Mouse (Mus musculus): ENCODE measurements around the gene Prkaca.
"Not testable (repeated sequence)": the region's sequence is repeated elsewhere in the genome, so short reads cannot be mapped to it uniquely, and the experiment has no call there.

Gene Prkaca

DNA sequence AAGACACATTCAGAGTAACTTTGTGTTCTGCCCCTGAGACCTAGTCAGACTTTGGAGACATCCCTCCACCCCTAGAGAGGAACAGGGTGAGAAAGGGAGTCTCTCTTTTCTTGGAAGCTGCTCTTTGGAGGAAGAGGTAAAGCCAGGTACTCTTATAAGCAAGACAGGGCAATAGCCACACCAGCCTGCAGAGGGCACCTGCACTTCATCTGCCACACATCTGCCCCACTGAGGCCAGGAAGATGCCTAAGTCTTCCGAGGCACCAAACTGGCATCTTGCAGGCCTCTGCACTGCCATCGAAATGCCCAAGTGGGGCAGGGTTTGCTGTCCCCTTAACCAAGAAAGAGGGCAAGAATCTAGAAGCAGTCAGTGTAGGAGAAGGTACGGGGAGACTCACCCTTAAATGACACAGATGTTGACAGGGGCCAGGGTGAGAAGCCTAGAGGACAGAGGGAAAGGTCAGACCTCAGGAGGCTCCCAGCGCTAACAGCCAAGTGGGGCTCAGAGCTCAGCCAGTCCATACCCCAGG is 3.4 kb downstream of the Prkaca start:
- no peak for DNase-seq

DNA sequence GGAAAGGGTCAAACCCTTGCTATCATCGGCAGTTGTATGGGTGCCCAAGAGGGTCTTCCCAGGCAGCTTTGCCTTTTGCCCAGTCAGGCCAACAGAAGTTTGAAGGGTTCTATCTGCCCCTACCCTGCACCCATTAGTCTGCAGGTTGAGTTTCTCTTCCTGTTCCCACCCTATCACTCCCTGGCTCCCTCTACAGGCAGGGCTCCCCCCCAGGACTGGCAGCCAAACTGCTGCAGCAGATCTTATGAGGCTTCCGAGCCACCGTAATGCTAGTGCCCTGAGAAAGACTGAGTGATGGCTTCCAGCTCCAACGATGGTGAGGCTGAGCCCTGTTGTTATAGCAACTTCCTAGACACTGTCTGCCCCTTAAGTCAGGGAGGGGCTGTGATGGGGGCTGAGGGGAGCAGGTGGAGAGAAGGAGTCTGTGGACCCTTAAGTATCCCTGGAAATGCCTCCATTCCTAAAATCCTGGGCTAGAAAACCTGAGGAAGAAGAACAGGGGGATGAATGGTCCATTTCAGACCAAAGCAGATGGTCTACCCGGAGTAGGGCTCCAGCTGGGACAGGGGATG is 4.1 kb downstream of the Prkaca start:
- no peak for DNase-seq

DNA sequence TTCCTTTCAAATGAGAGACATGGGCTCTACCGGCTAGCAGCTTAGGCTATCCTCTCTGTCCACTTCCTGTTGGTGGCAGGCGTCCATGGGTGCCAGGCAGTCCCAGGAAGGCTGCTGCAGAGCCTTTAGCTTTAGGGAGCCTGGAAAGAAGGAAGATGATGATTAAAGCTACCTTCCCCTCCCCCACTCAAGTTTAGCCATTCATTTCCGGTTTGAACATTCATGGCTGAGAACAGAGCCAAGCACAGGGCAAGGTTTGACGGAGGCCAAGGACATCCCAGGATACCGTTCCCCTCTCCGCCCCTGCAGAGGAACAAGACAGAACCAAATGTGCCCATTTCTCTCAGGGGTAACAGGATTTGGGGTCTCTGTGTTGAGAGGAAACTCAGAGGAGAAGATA is 4.9 kb downstream of the Prkaca start:
- DNase-seq: no peak

DNA sequence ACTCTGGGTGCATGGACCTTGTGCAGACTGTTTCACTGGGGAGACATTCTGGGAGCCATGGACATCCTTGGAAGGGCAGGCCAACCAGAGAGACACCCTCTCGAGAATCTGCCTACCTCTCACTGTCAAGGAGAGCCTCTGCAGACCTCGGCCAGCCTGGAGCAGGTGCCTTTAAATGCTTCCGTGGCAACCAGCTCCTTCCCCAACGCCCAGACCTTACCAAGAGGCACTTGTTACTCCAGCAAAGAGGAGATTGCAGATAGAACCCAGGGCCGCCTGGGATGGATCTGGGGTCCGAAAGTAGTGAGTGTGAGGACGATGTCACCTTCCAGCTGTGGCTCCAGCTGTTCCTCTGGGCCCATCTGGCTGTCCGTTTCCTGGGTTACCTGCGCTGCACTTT is 5.4 kb downstream of the Prkaca start:
- DNase-seq: no peak

DNA sequence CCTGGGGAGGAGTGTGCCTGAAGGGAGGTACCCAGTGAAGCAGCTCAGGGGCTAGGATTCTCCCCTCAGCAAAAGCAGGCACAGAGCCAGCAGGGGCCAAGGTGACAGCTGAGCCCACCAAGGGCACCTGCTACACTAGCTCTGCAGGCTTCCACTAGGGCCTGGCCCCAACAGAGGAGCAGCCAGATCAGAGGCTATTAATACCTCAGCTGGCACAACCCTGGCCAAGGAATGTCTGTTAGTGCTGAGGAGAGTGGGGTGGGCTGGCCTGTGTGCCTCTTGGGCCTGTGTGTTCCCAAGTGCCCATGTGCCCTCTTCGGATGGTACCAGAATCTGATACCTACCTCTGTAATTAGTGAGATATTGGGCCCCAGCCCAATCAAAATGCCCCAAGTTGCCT is 7.5 kb downstream of the Prkaca start:
- DNase-seq: peak in 1 of 2 experiments; percentile 55

DNA sequence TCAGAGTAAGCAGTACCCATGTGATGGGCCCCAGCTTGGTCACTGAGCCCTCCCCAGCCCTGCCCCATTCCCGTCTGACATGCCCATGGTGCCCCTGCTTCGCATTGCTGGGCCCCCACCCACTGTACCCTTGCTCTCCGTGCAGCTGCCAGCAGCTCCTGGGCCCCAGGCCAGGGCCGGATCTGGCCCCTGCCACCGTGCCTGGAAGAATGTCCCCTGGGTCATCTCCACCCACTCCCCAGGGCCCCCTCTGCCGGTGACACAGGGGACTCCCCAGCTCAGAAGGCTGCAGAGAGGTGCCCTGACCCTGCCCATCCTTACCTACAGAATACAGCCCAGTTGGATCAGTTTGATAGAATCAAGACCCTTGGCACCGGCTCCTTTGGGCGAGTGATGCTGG is 8.1 kb downstream of the Prkaca start:
- DNase-seq: peak in 1 of 2 experiments; percentile 49

DNA sequence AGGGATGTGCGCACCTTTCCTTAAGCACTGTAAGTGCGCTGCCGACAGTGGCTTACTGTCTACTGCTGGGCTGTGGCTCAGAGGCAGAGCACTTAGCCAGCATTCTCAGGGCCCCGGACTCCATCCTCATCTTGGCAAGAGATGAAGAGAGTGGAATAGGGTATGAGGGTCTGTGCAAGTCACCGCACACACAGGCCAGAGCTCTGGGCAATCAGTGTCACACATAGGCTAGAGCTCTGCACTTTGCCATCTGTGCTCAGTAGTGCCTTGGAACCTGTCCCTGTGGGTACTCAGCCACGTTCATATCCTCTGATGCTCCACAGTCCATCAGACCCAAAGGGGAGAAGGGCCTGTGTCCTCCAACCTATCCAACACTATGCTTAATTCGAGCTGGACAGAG is 8.7 kb downstream of the Prkaca start:
- peak in 1 of 2 experiments; percentile 59 for DNase-seq

DNA sequence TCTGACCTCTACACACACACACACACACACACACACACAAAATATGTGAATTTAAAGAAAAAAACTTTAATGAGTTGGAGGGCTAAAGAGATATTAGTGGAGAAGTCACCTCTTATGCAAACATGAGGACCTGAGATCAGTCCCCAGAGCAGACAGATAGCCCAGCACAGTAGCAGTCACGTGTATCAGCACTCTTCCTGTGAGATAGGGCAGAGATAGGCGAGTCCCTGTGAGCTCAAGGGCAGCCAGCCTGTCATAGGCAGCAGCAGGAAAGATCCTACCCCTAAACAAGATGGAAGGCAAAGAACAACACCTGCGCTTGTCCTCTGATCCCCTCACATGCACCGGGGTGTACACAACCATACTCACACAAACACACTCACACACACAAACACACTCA is 9.7 kb downstream of the Prkaca start:
- no peak for DNase-seq

DNA sequence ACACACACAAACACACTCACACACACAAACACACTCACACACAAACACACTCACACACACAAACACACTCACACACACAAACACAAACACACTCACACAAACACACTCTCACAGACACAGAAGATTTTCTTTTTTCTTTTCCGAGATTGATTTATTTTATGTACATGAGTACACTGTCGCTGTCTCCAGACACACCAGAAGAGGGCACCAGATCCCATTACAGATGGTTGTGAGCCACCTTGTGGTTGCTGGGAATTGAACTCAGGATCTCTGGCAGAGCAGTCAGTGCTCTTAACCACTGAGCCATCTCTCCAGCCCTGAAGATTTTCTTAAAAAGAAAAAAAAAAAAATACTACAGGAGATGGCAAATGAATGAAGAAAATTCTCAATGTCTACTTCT is 10.4 kb downstream of the Prkaca start:
- not testable (repeated sequence) for DNase-seq

DNA sequence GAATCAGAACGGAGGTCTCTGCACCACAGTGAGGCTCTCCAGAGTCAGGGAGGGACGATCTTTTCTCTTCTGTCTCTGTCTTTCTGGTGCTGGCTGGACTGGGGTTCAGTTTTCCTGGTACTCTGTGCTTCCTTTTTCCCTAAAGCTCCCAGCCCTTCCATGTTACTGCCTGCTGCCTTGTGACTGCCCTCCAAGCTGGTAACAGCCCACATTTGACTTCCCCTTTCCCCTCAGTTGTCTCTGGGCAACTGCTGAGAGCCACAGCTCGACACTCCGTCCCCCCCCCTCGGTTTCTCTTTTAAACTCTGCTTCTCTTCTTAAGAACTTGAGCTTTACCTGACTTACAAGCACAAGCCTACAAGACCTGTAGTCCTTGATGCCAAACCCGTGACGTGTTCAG is 16.4 kb downstream of the Prkaca start:
- DNase-seq: no peak

DNA sequence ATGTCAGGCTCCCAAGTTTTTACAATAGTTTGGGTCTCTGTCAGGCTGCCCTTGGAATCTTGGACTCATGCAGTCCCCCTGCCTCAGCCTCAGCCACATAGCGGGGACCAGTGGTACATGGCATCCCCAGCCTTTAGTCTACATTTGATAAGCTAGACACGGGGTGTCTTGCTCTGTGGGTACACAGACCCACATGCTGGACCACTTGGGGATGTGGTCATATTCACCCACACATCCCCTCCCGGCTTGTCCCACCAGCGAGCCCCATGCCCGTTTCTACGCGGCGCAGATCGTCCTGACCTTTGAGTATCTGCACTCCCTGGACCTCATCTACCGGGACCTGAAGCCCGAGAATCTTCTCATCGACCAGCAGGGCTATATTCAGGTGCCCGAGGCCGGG is 17.4 kb downstream of the Prkaca start:
- no peak for DNase-seq

DNA sequence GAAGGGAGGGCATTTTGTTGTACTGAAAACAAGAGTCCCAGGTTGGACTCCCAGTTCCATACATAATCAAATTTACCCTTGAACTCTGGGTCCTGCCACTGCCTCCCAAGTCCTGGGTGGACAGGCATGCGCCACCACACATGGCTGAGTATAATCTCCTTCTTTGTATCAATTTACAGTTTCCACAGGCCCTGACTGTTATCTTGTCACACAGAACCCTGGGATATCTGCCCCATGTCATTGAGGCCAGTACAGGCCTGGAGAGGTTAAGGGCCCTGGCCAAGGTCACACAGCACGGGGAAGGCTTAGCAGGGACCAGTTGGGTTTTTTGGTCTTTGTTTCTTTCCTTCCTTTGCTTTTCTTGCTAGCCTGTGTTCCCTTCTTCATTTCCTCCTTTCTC is 19.7 kb downstream of the Prkaca start:
- no peak for DNase-seq

DNA sequence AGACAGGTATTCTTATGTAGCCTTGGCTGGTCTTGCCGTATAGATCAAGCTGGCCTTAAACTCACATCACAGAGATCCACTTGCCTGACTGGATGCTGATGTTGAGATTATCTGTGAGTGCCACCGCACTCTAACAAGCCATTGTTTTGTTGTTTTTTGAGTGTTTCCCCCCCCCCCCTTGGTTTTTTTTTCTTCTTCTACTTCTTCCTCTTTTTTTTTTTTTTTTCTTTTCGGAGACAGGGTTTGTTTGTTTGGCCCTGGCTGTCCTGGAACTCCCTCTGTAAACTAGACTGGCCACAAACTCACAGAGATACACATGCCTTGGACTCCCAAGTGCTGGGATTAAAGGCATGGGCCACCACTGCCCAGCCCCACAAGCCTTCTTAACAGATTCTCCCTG is 21.2 kb downstream of the Prkaca start:
- DNase-seq: no peak

DNA sequence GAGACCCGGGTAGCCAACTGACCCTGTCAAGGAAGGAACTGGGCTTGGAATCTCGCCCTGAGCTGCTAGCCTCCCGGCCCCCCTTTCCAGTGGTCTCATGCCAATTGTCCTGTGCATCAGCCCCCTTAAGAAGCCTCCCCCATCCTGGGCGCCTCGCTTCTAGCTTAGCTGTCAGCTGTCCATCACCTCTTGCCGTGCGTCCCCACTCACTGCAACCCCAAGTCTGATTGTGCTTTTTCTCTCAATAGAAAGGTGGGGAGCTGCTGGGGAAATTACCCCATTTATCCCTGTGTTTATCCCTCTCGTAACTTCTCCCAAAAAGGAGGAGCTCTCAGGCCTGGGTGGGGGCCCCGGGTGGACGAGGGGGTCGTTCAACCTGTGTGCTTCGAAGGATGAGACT is 23.2 kb downstream of the Prkaca start:
- peak in 1 of 2 experiments; percentile 51 for DNase-seq

DNA sequence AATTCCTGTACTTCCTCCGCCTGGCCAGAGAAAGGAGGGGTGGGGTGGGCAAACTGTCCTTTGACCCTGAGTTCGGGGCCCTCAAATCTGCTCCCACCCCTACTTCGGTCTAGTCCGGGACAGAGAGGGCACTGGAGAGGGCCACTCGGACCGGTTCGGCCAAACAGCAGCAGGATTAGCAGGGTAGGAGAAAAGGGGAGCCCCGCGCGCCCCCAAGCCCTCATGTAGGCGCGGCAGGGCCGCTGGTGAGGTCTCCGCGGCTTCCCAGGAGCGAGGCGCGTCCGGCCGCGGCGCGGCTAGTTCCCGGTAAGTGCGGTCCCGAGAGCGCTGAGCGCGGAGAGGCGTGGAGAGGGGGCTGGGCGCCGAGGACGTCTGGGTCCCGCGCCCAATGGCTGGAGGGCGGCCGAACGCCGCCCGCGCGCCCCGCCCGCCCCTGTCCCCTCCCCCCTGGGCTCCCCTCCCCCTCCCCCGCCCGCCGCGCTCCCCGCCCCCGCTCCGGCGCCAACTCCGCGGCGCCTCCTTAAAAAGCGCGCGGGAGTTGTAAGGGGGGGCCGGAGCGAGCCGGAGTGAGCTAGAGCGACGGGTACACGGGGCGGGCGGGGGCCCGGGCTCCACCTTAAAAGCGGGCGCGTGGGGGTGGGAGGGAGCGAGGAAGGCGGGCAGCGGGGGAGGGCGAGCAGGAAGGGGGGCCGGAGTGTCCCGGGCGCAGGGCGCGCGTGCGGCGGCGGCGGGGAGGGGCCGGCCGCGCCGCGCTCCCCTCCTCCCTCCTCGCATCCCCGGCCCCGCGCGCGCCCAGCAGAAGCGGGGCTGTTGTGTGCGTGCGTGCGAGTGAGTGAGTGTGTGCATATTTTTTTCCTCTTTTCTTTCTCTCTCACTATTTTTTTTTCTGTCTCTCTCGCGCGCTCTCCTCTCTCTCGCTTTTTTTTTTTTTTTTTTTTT is 24.0 kb downstream of the Prkaca start:
- peak; percentile 85 to 89 for DNase-seq

DNA sequence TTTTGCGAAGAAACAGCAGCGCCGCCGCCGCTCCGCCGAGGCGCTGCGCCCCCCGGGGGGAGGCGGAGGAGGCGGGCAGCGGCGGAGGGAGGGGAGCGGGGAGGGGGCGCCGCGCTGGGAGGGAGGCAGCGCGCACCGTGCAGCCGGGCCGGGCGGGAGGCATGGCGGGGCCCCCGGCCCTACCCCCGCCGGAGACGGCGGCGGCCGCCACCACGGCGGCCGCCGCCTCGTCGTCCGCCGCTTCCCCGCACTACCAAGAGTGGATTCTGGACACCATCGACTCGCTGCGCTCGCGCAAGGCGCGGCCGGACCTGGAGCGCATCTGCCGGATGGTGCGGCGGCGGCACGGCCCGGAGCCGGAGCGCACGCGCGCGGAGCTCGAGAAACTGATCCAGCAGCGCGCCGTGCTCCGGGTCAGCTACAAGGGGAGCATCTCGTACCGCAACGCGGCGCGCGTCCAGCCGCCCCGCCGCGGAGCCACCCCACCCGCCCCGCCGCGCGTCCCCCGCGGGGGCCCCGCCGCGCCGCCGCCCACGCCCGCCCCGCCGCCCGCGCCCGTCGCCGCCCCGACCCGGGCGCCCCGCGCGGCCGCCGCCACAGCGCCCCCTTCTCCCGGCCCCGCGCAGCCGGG is 24.8 kb downstream of the Prkaca start, which contains the start of gene Samd1:
TSS of gene Samd1 (plus strand) at position 162 of the 631 bp plus-strand sequence.
- peak; percentile 67 to 71 for DNase-seq

DNA sequence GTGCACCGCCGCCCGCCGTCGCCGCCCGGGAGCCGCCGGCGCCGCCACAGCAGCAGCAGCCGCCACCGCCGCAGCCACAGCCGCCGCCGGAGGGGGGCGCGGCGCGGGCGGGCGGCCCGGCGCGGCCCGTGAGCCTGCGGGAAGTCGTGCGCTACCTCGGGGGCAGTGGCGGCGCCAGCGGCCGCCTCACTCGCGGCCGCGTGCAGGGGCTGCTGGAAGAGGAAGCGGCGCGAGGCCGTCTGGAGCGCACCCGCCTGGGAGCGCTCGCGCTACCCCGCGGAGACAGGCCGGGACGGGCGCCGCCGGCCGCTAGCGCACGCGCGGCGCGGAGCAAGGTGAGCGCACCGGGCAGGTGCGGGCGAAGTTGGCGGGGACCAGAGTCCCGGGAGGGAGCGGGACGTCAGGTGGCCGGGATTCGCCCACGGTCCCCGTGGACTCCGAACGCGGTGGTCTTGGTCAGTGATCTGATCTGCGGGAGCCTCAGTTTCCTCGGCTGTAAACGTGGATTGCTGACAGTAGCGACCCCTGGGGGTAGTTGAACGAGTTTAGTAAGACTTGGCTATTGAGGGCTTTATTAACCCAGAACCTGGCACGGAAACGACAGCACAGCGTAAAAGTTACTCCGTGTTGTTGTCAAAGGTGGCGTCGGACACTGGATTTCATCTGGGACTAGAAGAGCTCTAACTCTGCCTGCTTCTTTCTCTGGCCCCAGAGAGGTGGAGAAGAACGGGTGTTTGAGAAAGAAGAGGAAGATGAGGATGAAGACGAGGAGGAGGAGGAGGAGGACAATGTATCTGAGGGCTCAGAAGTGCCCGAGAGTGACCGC is 25.7 kb downstream of the Prkaca start:
- DNase-seq: peak; percentile 68 to 70

DNA sequence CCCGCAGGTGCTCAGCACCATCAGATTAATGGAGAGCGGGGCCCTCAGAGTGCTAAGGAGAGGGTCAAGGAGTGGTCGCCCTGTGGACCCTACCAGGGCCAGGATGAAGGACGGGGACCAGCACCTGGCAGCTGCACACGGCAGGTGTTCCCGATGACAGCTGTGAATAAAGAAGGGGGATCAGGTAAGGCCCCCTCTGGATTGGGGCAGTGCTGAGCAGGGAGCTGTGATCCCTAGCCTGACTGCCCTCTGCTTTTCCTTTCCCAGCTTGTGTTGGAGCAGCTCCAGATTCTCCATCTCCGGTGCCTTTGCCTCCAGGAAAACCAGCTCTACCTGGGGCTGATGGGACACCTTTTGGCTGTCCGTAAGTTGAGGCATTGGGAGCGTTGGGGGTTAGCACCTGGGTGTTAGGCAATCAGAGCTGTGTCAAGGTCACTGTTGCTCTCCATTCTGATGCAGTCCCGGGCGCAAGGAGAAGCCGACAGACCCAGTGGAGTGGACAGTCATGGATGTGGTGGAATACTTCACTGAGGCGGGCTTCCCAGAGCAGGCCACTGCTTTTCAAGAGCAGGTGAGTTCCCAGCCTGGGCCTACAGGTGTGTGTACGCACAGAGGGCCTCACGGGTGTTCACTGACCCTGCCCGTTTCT is 26.4 kb downstream of the Prkaca start:
- DNase-seq: no peak

DNA sequence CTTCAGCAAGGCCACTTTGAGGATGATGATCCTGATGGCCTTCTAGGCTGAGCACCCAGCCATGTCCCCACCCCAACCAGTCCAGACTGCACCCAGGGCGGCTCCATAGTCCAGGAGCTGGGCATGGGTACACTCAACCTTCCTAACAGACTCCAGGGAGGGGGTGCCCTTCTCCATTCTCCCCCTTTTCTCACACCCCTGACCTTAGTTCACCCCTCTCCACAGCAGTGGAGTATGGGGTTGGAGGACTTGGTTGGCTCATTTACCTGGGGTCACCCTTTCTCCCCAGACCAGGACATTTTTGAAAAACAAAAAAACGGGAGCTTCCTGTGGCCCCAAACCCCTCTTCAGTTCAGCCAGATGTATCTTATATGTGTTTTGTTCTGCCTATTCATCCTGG is 27.0 kb downstream of the Prkaca start:
- DNase-seq: no peak

DNA sequence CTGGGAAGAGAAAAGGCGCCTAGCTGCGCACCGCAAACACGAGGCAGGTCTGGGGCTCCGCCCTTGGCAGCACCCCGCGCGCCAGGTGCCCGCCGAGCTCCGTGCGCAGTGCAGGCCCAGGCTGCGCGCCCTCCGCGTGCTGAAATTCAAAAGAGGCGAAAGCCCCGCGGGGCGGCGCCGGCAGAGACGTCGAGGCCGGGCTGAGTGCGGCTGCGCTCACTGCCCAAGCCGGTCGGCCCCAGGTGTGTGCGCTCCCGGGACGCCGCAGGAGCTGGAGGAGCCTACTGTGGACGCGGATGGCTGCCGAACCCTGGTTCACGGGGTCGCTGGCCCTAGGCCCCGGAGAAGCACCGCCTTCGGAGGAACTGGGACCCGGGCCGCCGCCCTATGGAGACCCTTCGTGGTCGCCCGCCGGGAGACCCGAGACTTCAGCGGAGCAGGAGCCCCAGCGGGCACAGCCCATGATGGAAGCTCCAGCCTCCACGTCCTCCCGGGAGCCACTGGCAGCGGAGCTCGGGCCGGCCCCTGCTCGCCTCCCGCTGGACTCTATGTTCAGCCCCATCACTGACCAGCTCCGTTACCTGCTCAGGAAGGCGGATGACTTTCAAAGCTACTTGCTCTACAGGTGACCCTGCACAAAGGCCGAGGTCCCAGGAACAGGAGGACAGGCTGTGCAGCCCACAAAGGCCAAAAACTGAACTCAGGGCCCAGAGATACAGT is 28.6 kb downstream of the Prkaca start, which contains the start of gene 1700067K01Rik:
TSS of gene 1700067K01Rik (plus strand) at position 222 of the 720 bp plus-strand sequence.
- DNase-seq: no peak

DNA sequence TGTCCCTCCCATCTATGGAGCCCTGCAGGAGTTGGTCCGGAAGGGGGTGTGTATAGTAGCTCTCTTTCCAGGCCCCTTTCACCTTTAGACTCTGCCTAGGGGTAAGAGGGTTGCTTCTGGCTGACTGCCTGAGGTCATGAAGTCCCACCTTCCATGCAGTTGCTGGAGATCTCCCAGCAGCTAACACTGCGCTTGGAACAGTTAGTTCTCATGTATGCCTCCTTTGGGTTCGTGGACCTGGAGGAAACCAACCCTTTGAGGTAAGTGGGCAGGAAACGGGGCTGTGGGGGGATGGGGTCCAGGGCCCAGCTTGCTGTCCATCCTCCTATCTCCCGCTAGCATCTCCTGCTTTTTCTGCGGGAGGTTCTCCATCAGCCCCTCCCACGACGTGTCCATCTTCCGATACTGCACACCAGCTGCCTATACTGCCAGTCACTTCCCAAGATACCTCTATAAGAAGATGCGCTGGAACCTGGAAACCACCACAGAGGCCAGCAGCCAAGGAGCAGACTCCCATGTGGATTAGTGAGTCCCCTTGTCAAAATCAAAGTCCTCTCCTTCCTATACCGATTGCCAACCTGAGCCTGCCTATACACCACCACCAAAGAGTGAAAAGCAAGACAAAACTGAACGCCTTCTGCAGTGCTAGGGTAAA is 30.3 kb downstream of the Prkaca start:
- peak in 1 of 2 experiments; percentile 37 for DNase-seq

Measured in cerebellum, postnatal 14 days (tissue).